Mouse (Mus musculus) forelimb bud, embryonic 11.5 days (tissue): ENCODE data around the gene Hmga2.

Source experiments
- DNase-seq: peaks from one replicate; pipeline ENCODE4 v3.0.0-alpha.2; 2012; ENCODE audit warnings: low read depth, low spot score

The Hmga2 gene

GRCm38 (mm10) chr10:120475601-120476515 is at the start of gene Hmga2:
Hmga2 (minus strand) TSS chr10:120476469.
- no peak for DNase-seq

DNA sequence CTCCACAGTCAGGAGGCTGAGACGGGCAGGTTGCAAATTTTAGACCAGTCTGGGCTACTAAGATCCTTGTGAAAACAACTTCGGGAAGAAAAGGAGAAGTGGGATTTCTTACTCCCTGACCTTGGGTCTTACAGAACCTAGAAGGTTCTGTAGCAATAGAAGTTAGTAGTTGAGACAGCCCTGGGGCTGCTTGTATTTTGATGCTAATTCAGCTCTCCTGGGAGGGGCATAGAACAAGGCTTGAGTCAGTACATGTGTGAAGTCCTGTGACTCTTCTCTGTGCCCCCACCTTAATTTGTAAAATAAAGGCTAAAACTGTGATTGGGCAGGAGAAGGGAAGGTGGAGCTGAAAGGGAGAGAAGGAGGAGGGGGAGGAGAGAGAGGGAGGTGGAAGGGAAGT is 46.7 kb upstream of the Hmga2 start:
- DNase-seq = no peak

GRCm38 (mm10) chr10:120521912-120522575 is 45.8 kb upstream of the Hmga2 start:
- DNase-seq = no peak

- no peak for DNase-seq
Measured at GRCm38 (mm10) chr10:120516311-120516710, 40.0 kb upstream of the Hmga2 start.

GRCm38 (mm10) chr10:120513721-120514120 is 37.5 kb upstream of the Hmga2 start:
- DNase-seq = no peak

GRCm38 (mm10) chr10:120512946-120513345 is 36.7 kb upstream of the Hmga2 start:
- no peak for DNase-seq

GRCm38 (mm10) chr10:120512121-120512520 is 35.9 kb upstream of the Hmga2 start:
- no peak for DNase-seq

DNA sequence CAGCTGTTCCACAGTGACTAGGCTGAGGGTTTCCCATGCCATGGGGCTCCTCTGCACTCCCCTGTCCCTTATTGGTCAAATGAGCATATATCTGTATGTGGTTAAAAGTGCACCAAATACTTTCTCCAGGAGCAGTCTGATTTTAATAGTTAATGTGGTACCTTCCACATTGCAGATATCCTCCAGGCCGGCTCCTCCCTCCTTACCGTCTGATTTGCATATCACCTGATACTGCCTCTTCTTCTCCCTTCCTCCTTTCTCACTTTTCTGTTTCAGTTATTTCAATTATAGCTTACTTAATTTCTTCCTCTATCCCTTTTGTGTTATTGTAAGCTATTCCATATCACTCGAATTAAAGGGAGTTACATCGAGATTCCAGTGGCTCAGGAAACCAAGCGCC is 27.7 kb upstream of the Hmga2 start:
- no peak for DNase-seq

DNA sequence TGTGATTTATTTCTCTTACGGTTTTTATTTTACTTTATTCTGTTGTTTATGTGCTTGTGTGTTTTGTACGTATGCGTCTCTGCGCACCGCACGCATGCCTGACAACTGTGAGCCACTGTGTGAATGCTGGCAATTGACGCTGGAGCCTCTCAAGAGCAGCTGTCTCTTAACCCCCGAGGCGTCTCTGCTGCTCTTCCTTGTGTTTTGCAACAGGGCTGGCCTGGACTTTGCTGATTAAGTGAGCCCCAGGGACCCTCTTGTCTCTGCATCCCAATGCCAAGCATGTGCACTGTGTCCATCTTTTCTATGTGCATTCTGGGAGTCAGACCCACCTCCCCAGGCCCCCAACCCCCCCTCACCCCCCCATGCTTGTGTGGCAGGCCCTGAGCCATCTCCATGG is 24.5 kb upstream of the Hmga2 start:
- DNase-seq = no peak

DNA sequence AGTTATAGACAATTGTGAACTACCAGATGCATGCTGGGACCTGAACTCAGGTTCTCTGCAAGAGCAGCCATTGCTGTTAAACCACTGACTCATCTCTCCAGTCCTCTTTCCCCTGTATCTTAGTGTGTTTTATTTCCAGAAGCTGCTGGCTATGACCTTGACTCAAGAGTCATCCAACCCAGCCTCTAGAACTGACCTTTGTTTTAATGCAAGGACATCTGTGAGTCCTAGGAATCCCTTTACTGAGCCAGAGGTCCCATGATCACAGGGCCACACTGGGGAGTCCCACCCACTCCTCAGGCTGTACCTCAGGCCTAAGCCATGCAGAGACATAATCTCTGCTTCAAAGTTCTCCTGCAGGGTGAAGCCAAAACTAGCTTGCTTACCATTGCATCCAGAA is 21.8 kb upstream of the Hmga2 start:
- DNase-seq = no peak

DNA sequence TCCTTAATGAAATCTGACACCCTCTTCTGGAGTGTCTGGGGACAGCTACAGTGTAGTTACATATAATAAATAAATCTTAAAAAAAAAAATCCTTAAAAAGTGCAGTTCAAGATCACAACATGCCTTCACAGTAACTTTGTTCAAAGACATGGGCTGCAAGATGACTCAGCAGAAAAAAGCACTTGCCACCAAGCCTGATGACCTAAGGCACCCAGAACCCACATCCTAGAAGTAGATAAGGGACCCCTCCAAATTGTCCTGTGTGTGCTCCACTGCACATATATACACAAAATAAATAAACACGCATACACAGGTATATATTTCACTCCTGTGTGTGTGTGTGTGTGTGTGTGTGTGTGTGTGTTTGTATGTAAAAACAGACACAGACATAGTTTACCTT is 18.4 kb upstream of the Hmga2 start:
- DNase-seq = no peak

DNA sequence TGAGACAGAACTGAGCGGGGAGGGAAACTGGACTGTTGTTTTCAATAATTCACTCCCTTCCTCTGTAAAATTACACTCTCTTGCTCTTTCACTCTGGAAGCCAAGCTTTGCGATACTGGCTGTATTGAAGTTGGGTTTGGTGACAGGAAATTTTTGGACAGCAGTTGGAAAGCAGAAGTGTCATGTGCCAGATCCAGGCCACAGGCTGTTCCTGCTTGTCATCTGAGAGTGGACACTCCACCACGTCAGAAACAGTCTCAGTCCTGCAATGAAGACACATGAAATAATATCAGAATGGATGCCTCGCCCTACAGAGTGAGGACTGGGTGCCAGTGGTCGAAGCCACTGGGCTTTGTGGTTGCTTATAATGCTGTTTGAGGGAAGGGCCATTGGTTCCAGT is 15.2 kb upstream of the Hmga2 start:
- DNase-seq = no peak

DNA sequence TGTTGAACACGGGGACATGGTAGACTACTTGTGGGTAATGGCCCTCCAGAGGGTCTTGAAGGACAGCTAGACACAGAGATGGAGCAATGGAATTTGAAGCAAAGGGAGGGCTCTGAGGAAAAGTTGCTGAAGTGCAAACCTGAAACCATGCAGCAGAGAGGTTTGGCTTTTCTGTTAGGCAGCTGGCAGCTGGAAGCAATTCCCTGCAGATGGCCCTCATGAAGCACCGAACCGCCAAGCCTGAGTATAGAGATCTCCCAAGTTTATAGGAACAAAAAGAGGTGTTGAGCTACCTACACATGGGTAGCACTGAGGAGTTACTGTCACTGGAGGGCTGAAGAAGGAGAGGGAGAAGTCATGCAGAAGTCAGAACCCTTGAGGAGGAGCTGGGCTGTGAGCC is 13.3 kb upstream of the Hmga2 start:
- DNase-seq = no peak

- DNase-seq = no peak
Measured at GRCm38 (mm10) chr10:120488526-120488925, 12.3 kb upstream of the Hmga2 start.

GRCm38 (mm10) chr10:120487881-120488280 is 11.6 kb upstream of the Hmga2 start:
- no peak for DNase-seq

DNA sequence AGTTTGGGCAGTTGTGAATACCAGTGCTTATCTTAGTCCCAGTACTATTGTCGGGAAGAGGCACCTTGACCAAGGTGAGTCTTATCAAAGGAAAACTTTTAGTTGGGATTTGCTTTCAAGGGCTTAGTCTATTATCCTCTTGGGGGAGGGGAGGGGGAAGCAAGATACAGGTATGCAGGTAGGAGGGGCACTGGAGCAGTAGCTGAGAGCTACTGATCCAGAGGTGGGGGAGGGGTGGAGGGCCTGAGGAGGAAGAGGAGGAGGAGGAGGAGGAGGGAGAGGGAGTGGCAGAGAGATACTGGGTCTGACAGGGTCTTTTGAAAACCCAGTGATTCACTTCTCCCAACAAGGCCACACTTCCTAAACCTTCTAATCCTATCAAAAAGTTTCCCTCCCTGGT is 9.2 kb upstream of the Hmga2 start:
- DNase-seq = no peak

- DNase-seq = no peak
Measured at GRCm38 (mm10) chr10:120484144-120484543, 7.9 kb upstream of the Hmga2 start.

- DNase-seq = peak; percentile 78
Measured at GRCm38 (mm10) chr10:120478164-120478563, 1.9 kb upstream of the Hmga2 start.

- peak; percentile 33 for DNase-seq
Measured at GRCm38 (mm10) chr10:120477501-120477900, 1.2 kb upstream of the Hmga2 start.

GRCm38 (mm10) chr10:120476516-120477336 is 457 bp upstream of the Hmga2 start:
- DNase-seq = peak; percentile 75

- DNase-seq = peak; percentile 35
Measured at GRCm38 (mm10) chr10:120475041-120475541, 1.2 kb downstream of the Hmga2 start.

GRCm38 (mm10) chr10:120474301-120474700 is 2.0 kb downstream of the Hmga2 start:
- peak; percentile 65 for DNase-seq
